Mouse (Mus musculus) forebrain, embryonic 12.5 days (tissue): ENCODE results near the gene Snx1. TPM values are rescaled to one million over a fixed set of nuclear protein-coding genes. Genes with fewer than 3 reads are reported as not detected.

Experiments used
- ATAC-seq: fragments of 200-750 bp; cut with Nextera tagmentation; 2 replicates; pipeline ENCODE4 v1.8.0; 2017; ENCODE audit warnings: moderate TSS enrichment; ENCODE audit not compliant: low FRiP score
- H3K27ac ChIP-seq: fragments of 300-500 bp; sonication (generic); 2 replicates; pipeline ENCODE4 v1.5.1; 2016; ENCODE audit warnings: mild to moderate bottlenecking
- H3K27me3 ChIP-seq: fragments of 300-500 bp; sonication (generic); 2 replicates; pipeline ENCODE4 v1.6.1; 2016; ENCODE audit warnings: mild to moderate bottlenecking
- H3K36me3 ChIP-seq: fragments of 300-500 bp; sonication (generic); replicated peaks from 2 replicates; pipeline ENCODE4 v1.6.1; 2016; ENCODE audit warnings: mild to moderate bottlenecking
- H3K4me1 ChIP-seq: fragments of 300-500 bp; sonication (generic); 2 replicates; pipeline ENCODE4 v1.6.1; 2016
- H3K4me2 ChIP-seq: fragments of 300-500 bp; sonication (generic); 2 replicates; pipeline ENCODE4 v1.6.1; 2016; ENCODE audit warnings: mild to moderate bottlenecking, moderate library complexity
- H3K4me3 ChIP-seq: fragments of 300-500 bp; sonication (generic); replicated peaks from 2 replicates; pipeline ENCODE4 v1.5.1; 2016; ENCODE audit warnings: mild to moderate bottlenecking
- H3K9ac ChIP-seq: fragments of 300-500 bp; sonication (generic); 2 replicates; pipeline ENCODE4 v1.6.1; 2016; ENCODE audit warnings: mild to moderate bottlenecking
- H3K9me3 ChIP-seq: fragments of 300-500 bp; sonication (generic); 2 replicates; pipeline ENCODE4 v1.6.1; 2016
- WGBS: fragments of 180-500 bp; shearing (Covaris S2); methylation state at CpG from one replicate; pipeline ENCODE4 v1.1.7; 2016; 5-methylcytosine and 5-hydroxymethylcytosine counted together
- polyA plus RNA-seq: library from polyadenylated mRNA; unstranded; fragments of >200 nt; fragmentation: Nextera tagmentation; extraction: Ambion mirVana; gene quantifications from 2 replicates; pipeline ENCODE4 v1.2.1, GENCODE M21; 2016

The Snx1 gene
- polyA plus RNA-seq, 1 experiment from 2014 or later, result 130 TPM

GRCm38 (mm10) chr9:66078493-66078892, 47.9 kb downstream of the Snx1 start:
- WGBS, result 14% methylated on average over 14 of the region's 14 CpGs
- Histone ChIP-seq H3K27me3 (no peaks in the 10 kb centered on the region; the same call in 1 of the 2 replicates), H3K4me3 (no peak overlapping the region), H3K4me1 (peaks cover 6% of the 10 kb centered on the region), H3K9me3 (no peaks in the 10 kb centered on the region), H3K9ac (peak overlapping the region; percentile 21; the same call in 1 of the 2 replicates), H3K4me2 (peak overlapping the region; percentile 35), H3K36me3 (no peaks in the 10 kb centered on the region), H3K27ac (peak overlapping the region; percentile 53; the same call in 1 of the 2 replicates)
- ATAC-seq, result 0 out of 2 replicates have a peak, but pooled peaks have one; percentile 41

DNA sequence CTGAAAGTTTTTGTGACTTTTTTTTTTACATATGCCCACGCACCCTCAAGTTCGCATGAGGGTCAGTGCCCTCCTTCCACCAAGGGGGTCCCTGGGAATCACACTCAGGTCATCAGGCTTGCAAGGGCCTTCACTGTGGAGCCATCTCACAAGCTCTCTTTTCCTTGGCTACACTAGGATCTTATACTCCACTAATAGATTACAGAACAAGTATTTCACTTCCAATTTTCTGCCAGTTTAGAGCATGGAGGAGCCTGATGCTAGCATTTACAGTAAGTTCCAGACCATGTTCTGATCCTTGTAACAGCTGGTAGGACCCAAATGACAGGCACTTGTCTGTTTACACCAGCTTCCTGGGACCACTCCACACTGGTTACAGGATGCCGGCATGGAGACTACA, 48.3 kb downstream of the Snx1 start:
- peaks cover 6% of the 10 kb centered on the region for H3K4me1 ChIP-seq
- H3K27me3 ChIP-seq, result no peaks in the 10 kb centered on the region; the same call in 1 of the 2 replicates
- peak overlapping the region; percentile 35 for H3K4me2 ChIP-seq
- H3K9me3 ChIP-seq, result no peaks in the 10 kb centered on the region
- H3K36me3 ChIP-seq, result no peaks in the 10 kb centered on the region
- no peak for ATAC-seq
- 78% methylated on average over 3 of the region's 3 CpGs for WGBS
- peak overlapping the region; percentile 53; the same call in 1 of the 2 replicates for H3K27ac ChIP-seq
- H3K4me3 ChIP-seq, result no peak overlapping the region
- H3K9ac ChIP-seq, result peak overlapping the region; percentile 21; the same call in 1 of the 2 replicates

- WGBS, result 88% methylated on average over 7 of the region's 7 CpGs
- Histone ChIP-seq H3K27me3 (peaks cover 35% of the 10 kb centered on the region), H3K9ac (no peak overlapping the region), H3K4me3 (no peak overlapping the region), H3K9me3 (no peaks in the 10 kb centered on the region), H3K4me2 (no peak overlapping the region), H3K36me3 (no peaks in the 10 kb centered on the region), H3K27ac (no peak overlapping the region), H3K4me1 (peaks cover 13% of the 10 kb centered on the region)
- ATAC-seq, result no peak
Measured at GRCm38 (mm10) chr9:66072754-66073153, 53.6 kb downstream of the Snx1 start.

GRCm38 (mm10) chr9:66070151-66070550, 56.2 kb downstream of the Snx1 start:
- Histone ChIP-seq H3K4me3 (no peak overlapping the region), H3K4me2 (no peak overlapping the region; the same call in 1 of the 2 replicates), H3K27ac (no peak overlapping the region), H3K9me3 (no peaks in the 10 kb centered on the region), H3K36me3 (peaks cover 24% of the 10 kb centered on the region), H3K9ac (no peak overlapping the region), H3K27me3 (peaks cover 47% of the 10 kb centered on the region), H3K4me1 (peaks cover 13% of the 10 kb centered on the region)
- ATAC-seq, result no peak
- 93% methylated on average over 5 of the region's 5 CpGs for WGBS

DNA sequence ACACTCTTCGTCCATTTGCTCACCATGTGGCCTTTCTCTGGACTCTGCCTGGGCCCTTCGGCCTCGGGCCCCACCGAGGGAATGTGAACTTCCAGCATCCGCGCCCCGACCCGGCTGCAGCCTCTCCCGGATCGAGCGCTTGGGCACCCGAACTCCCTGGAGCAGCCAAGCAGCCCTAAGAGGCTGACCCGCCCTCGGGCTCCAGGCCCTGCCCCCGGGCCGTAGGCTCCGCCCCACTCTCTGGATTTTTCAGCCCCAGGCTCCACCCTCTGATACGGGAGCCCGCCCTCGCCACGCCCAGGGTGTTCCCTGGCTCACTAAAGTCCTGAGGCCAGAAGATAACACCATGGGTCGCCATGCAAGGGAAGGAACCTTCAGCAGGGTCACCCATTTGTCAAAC, 56.8 kb downstream of the Snx1 start, which contains the start of gene Snx22:
Snx22 (minus strand) TSS at position 137 of the 400 bp plus-strand sequence.
- no peaks in the 10 kb centered on the region for H3K9me3 ChIP-seq
- peaks cover 13% of the 10 kb centered on the region for H3K4me1 ChIP-seq
- peaks cover 47% of the 10 kb centered on the region for H3K27me3 ChIP-seq
- no peak within 1 kb of the TSS for H3K27ac ChIP-seq
- ATAC-seq, result peak; percentile 87
- peak within 1 kb of the TSS; percentile 84 for H3K4me2 ChIP-seq
- peak within 1 kb of the TSS; percentile 48 for H3K4me3 ChIP-seq
- H3K9ac ChIP-seq, result peak within 1 kb of the TSS; percentile 57
- H3K36me3 ChIP-seq, result peaks cover 27% of the 10 kb centered on the region
- WGBS, result 0% methylated on average over 22 of the region's 22 CpGs

- no peak overlapping the region for H3K27ac ChIP-seq
Measured at GRCm38 (mm10) chr9:66068971-66069391, 57.4 kb downstream of the Snx1 start.

GRCm38 (mm10) chr9:66068056-66068455, 58.3 kb downstream of the Snx1 start:
- no peak for ATAC-seq

More at GRCm38 (mm10) chr9:66068971-66069391, 57.4 kb downstream of the Snx1 start:
- Histone ChIP-seq H3K9ac (peak overlapping the region; percentile 57), H3K4me3 (peak overlapping the region; percentile 48), H3K27me3 (peaks cover 47% of the 10 kb centered on the region), H3K9me3 (no peaks in the 10 kb centered on the region), H3K4me2 (peak overlapping the region; percentile 84), H3K4me1 (peaks cover 13% of the 10 kb centered on the region), H3K36me3 (peaks cover 33% of the 10 kb centered on the region)
- peak; percentile 45 for ATAC-seq
- under 1% methylated on average over 30 of the region's 30 CpGs for WGBS

GRCm38 (mm10) chr9:66067542-66067941, 58.8 kb downstream of the Snx1 start:
- WGBS, result 14% methylated on average over 5 of the region's 5 CpGs
- peaks cover 47% of the 10 kb centered on the region for H3K27me3 ChIP-seq
- H3K9ac ChIP-seq, result no peak overlapping the region
- H3K27ac ChIP-seq, result no peak overlapping the region
- H3K4me2 ChIP-seq, result no peak overlapping the region
- no peaks in the 10 kb centered on the region for H3K9me3 ChIP-seq
- peaks cover 13% of the 10 kb centered on the region for H3K4me1 ChIP-seq
- H3K4me3 ChIP-seq, result no peak overlapping the region
- H3K36me3 ChIP-seq, result peaks cover 47% of the 10 kb centered on the region
- no peak for ATAC-seq

More at GRCm38 (mm10) chr9:66068056-66068455, 58.3 kb downstream of the Snx1 start:
- Histone ChIP-seq H3K9me3 (no peaks in the 10 kb centered on the region), H3K27me3 (peaks cover 47% of the 10 kb centered on the region), H3K27ac (no peak overlapping the region), H3K4me3 (no peak overlapping the region), H3K9ac (no peak overlapping the region), H3K4me1 (peaks cover 13% of the 10 kb centered on the region), H3K36me3 (peaks cover 42% of the 10 kb centered on the region), H3K4me2 (no peak overlapping the region)
- WGBS, result 57% methylated on average over 4 of the region's 4 CpGs

GRCm38 (mm10) chr9:66066791-66067190, 59.6 kb downstream of the Snx1 start:
- no peak for ATAC-seq
- Histone ChIP-seq H3K9ac (no peak overlapping the region), H3K4me1 (peaks cover 15% of the 10 kb centered on the region), H3K9me3 (no peaks in the 10 kb centered on the region), H3K27me3 (peaks cover 47% of the 10 kb centered on the region), H3K36me3 (peaks cover 50% of the 10 kb centered on the region), H3K4me2 (no peak overlapping the region), H3K27ac (no peak overlapping the region), H3K4me3 (no peak overlapping the region)
- 84% methylated on average over 3 of the region's 3 CpGs for WGBS

DNA sequence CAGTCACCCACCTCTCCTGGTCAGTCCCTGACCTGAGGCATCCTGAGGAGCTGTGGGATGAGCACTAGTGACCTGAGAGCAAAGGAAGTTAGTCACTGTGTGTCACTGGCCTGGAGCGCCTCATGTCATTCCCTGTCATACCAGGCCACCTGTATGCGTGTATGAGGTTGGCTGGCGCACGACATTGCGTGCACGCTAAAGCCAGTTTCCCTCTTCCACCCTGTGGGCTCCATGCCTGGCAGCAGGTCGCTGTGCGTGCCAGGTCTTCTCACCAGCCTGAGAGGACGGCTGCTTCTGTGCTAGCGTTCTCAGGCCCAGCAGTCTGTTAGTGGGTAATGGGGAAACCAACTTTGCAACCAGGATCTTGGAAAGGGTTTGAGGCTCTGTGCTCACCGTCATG, 62.1 kb downstream of the Snx1 start:
- H3K4me3 ChIP-seq, result no peak overlapping the region
- H3K9me3 ChIP-seq, result no peaks in the 10 kb centered on the region
- peaks cover 28% of the 10 kb centered on the region for H3K27me3 ChIP-seq
- no peak for ATAC-seq
- peaks cover 24% of the 10 kb centered on the region for H3K4me1 ChIP-seq
- 97% methylated on average over 11 of the region's 11 CpGs for WGBS
- no peak overlapping the region for H3K9ac ChIP-seq
- H3K4me2 ChIP-seq, result no peak overlapping the region
- H3K27ac ChIP-seq, result no peak overlapping the region
- peaks cover 50% of the 10 kb centered on the region for H3K36me3 ChIP-seq

GRCm38 (mm10) chr9:66063446-66063845, 62.9 kb downstream of the Snx1 start:
- 91% methylated on average over 3 of the region's 3 CpGs for WGBS
- Histone ChIP-seq H3K4me3 (no peak overlapping the region), H3K9me3 (no peaks in the 10 kb centered on the region), H3K4me1 (peaks cover 20% of the 10 kb centered on the region), H3K27me3 (peaks cover 19% of the 10 kb centered on the region), H3K9ac (no peak overlapping the region), H3K36me3 (peaks cover 50% of the 10 kb centered on the region), H3K4me2 (no peak overlapping the region), H3K27ac (no peak overlapping the region)
- no peak for ATAC-seq

DNA sequence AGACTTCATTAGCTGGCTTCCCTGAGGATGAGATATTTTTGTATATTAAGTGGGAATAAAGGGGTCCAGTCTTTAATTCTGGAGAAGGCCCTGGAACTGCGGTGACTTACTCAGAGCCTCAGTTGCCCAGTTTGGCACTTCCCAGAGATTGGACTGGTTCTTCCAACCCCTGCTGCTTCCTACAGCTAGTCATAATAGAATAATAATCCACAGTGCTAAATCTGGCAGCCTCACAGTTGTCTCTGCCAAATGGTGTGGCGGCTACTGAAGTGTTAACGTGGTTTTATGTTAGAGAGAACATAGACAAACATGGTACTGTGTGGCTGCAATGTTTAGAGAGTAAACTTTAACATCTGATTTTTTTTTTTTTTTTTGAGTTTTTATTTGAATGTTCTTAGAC, 64.7 kb downstream of the Snx1 start:
- peak overlapping the region; percentile 69 for H3K4me3 ChIP-seq
- peaks cover 40% of the 10 kb centered on the region for H3K36me3 ChIP-seq
- H3K27me3 ChIP-seq, result peaks cover 1% of the 10 kb centered on the region; the same call in 1 of the 2 replicates
- H3K4me2 ChIP-seq, result peak overlapping the region; percentile 68
- H3K27ac ChIP-seq, result peak overlapping the region; percentile 68
- 88% methylated on average over 3 of the region's 3 CpGs for WGBS
- H3K9ac ChIP-seq, result peak overlapping the region; percentile 82
- no peak for ATAC-seq
- H3K4me1 ChIP-seq, result peaks cover 20% of the 10 kb centered on the region
- no peaks in the 10 kb centered on the region for H3K9me3 ChIP-seq

GRCm38 (mm10) chr9:66060986-66061385, 65.4 kb downstream of the Snx1 start:
- Histone ChIP-seq H3K4me3 (peak overlapping the region; percentile 69), H3K4me2 (peak overlapping the region; percentile 68), H3K27ac (peak overlapping the region; percentile 68), H3K9me3 (no peaks in the 10 kb centered on the region), H3K27me3 (no peaks in the 10 kb centered on the region), H3K9ac (peak overlapping the region; percentile 82), H3K36me3 (peaks cover 34% of the 10 kb centered on the region), H3K4me1 (peaks cover 20% of the 10 kb centered on the region)
- 33% methylated on average over 4 of the region's 4 CpGs for whole genome bisulfite sequencing
- ATAC-seq, result no peak
